Mouse (Mus musculus): Measurements from ENCODE around the gene Vmn1r89.

Vmn1r89 gene

GRCm38 (mm10) chr7:13212720-13213119, at the start of gene Vmn1r89:
Gene Vmn1r89, plus strand, starts transcription at chr7:13213020.
- in situ Hi-C loops (cut with MboI), result no loop called here

- in situ Hi-C loops (cut with MboI), result no loop called here
These were observed 48.2 kb downstream of the Vmn1r89 start for GRCm38 (mm10) chr7:13260746-13261700.

- in situ Hi-C loops (cut with MboI), result no loop called here
These were observed 51.0 kb downstream of the Vmn1r89 start for GRCm38 (mm10) chr7:13263851-13264250.

GRCm38 (mm10) chr7:13264396-13264795, 51.6 kb downstream of the Vmn1r89 start:
- in situ Hi-C loops (cut with MboI), result no loop called here

- in situ Hi-C loops (cut with MboI), result no loop called here
These were observed 56.0 kb downstream of the Vmn1r89 start for GRCm38 (mm10) chr7:13268749-13269260.

GRCm38 (mm10) chr7:13269394-13269793, 56.6 kb downstream of the Vmn1r89 start:
- in situ Hi-C loops (cut with MboI), result no loop called here
